Mouse (Mus musculus) kidney, postnatal 4 days (tissue): ENCODE measurements around the gene Gramd1a.

Experiments
- DNase-seq, 2 experiments: peaks; one replicate each; pipeline ENCODE4 v3.0.0; 2021; ENCODE audit warnings: mixed read lengths in 2 of 2

Gramd1a gene

DNA sequence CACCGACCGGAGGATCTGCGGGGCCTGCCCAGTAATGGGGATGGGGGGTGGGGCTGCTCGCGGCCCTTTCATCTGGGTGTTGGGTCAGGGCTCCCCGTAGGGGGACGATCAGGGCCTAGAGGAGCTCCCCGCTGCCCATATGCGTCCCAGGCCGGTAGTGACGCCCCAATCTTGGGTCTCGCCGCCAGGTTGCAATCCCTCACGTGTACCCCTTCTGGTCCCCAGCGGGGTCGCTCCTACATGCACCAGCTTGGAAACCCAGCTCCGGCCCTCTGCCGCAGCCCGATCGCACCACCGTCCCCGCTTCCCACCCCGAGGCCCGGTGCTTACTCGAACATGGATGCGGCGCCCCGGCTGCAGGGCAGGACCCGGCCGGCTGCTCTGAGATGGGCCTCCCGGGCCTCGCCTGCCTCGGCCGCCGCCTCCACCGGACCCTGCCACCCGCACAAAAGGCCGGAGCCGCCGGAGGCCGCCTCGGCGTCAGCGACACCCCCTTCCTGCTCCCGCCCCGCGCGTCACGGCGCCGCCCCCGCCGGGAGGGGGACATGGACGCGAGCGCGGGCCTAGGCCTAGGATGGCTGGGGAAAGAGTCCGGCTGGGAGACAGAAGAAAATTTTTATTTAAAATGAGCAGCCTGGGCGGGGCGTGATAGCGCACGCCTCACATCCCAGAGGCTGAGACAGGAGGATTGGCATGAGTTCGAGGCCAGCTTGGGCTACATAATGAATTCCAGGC lies 5.0 kb downstream of the Gramd1a start:
- DNase-seq = peak; percentile 91 to 95

DNA sequence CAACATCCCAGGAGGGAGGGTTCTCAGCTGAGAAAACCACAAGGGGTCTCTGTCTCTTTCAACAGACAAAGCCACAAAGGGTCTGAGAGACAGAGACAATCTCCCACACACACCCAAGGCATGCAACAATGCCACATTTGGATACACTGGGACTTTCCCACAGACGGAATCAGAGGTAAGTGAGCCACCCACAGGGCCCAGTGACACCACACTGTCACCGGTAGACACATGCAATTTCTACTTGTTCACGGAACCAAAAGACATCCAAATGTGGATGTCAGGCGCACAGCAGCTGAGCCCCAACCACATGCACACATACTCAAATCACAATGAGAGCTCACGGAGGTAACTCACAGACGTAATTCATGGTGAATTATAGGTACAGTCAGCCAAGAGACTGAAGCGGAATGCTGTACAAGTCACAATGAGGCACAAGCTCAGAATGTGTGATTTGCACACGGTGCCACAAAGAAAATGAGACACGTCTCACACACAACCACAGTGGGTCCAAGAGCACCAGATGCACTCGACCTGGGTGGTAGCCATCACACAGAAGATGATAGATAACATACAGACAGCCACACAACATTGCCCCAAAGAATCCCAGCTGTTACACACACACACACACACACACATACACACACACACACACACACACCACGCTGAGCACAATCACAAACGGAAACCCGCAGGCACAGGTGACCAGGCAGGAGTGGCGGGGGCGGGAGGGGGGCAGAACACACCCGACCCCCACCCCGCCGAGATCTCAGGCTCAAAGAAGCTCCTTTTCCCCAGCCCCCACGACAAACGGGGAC lies 5.7 kb downstream of the Gramd1a start:
- DNase-seq = peak in 1 of 2 experiments; percentile 30

DNA sequence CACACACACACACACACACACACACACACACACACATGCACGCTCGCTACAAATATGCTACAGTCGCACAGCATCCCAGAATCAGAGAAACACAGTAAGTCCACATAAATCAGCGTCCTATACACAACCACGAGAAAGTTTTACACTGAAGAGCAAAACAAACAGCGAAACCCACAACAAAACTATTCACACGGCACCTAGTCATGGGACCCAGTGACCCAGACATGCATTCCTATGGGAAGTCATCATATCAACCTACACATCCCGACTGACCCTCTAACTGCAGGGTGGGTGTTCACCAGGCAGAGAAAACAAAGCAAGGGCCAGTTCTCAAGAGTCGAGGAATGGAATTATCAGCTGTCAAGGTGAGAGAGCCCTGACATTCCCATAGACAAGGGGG lies 6.4 kb downstream of the Gramd1a start:
- DNase-seq = no peak

DNA sequence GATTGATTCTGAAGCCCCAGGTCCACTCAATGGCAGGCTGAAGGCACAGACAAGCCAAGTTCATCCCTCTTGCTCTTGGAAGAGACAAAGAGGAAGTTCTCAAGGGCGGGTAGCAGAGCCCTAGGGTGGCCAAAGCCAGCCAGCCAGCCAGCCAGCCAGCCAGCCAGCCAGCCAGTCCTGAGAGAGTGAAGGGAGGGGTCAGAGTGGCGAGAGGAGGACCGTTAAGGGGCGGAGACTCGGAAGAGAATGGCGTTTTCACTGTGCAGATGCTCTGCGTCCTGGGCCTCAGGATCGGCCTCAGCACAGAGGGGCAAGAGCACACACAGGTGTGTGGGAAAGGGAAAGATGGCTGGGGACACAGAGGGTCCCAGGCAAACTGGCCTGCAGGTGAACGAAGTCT lies 6.9 kb downstream of the Gramd1a start:
- DNase-seq = peak; percentile 55 to 67

DNA sequence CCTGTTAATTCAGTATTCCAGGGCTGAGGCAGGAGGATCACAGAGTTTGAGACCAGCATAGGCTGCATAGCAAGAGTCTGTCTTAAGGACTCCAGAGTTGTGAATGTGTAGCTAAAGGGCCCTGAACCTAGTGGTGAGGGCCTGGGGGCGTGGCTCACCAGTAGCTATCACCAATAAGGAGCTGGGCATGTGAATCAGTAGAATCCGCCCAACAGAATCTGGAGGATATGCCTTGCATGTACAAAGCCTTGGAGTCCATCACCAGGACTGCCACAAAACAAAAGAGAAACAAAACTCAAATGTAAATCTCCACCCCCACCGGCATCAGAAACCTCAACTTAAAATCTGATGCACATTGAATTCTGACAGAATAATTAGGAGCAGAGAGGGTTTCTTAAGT lies 7.6 kb downstream of the Gramd1a start:
- no peak for DNase-seq

DNA sequence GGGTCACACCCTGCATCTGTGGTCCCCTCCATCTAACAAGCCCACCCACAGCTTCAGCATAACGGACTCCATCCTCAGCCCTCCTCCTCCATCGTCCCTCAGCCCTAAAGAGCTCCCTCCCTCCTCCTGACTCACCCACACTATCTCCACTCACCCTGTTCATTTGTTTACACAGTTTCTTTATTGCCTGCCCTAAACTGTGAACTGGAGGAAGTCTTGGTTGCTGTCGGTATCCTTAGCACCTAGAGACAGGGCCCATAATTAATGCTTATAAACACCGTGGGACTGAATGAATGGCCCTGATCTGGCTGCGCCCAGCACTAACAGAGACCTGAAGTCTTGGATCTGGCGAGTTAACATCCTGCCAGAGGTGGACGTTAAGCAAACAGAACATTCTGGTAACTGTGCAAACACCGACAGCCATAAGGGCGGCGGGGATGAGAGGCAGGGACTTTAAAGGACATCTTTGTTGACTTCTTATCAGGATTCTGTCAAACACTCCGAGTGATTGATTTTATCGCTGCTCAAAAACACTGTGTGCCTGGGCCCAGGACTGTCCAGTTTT lies 10.0 kb downstream of the Gramd1a start:
- DNase-seq = no peak

DNA sequence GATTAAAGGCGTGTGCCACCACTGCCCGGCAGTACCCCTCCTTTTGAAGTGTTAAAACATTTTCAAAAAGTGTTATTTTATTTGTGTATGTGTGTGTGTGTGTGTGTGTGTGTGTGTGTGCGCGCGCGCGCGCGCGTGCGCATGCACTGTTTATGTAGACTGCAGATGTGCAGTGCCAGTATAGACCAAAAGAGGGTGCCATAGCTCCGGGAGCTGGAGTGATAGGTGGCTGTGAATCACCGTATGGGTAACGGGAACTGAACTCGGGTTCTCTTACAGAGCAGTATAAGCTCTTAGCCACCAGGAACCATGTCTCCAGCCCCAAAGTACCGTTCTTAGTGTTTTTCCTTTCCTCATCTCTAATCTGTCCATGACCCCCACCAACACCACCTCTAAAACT lies 10.8 kb downstream of the Gramd1a start:
- no peak for DNase-seq

DNA sequence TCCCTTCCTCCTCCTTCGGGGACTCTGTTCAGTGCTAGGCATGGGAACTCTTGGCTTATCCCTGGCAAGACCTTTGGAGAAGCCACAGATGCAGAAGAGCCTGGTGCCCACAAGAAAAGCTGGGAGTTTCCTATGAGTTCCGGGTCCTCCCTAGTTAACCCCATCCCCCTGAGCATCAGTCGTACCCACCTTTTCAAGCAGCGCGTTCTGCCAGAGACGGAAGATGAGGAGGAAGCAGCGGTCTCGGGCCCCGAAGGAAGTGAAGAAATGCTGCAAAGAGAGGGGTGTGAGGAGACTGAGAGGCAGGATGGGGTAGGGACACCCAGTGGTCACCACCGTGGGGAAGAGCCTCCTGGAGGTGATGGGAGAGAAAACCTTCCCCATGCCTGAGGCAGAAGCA lies 14.8 kb downstream of the Gramd1a start:
- DNase-seq = no peak

DNA sequence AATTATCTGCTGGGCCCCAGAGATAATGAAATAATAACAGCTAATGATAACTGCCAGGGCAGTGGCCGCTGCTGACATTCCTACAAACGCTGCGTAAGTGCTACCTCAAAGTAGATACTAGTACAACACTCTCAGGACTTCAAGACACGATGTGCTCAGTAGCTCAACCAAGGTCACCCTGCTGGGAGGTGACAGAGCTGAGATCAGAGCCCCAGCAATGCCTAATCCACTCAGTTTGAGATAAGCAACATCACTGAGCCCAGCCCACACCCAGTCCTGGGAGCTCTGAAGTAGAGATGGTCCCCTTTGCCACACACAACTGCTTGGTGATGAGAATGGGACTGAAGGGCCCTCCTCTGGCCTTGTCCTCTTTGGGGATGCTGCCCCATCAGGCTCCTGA lies 15.4 kb downstream of the Gramd1a start:
- no peak for DNase-seq

DNA sequence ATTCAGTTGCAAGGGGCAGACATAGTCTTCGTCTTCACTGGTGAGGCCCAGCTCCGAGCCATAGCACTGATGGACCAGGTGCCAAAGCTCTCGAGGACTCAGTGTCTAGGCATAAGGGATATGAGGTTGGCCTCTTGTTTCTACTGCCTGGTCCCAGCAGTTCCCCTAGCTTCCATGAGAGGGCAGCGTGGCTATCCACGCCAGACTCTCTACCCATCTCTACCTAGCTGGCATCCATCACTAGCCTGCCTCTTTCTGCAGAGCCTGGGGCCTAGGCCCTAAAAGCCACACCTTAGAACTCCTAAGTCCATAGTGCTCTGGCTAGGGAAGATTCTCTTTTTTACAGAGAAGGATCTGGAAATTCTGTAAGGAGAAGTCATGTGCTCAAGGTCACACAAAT lies 15.9 kb downstream of the Gramd1a start:
- DNase-seq = peak; percentile 79 to 81

DNA sequence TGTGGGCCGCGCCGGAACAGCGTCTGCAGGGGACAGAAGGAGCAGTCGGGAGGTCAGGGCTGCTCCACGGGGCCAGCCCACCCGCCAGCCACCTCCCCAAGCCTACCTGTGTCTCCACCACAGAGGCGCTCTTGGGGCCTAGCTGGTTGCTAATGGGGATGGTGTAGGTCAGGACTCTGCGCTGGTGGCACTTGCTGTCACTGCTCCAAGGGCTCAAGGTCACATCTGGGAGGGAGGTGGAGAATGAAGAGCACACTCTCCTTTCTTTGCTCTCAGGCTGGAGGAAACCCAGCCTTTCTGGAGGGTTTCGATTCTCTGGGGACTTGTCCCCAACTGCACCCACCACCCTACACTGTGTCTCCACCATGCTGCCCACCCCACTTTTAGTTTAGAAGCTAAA lies 20.0 kb downstream of the Gramd1a start:
- DNase-seq = no peak

DNA sequence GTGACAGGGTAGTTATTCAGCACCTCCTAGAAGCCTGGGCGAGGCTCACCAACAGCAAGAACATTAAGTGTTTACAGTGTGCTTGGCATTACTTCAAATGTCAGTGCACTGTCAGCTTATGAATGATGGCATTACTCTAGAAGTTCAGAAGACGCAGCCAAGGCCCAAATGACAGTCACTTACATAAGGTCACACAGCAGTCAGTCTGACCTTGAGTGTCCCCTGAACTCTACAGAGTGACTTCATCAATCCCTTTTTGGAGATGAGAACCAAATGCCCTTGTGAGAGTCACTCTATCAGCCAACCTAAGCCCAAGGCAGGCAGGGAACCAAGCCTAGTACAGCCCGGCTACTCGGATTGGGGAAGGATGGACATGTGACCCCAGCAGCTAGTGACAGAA lies 23.8 kb downstream of the Gramd1a start:
- no peak for DNase-seq

DNA sequence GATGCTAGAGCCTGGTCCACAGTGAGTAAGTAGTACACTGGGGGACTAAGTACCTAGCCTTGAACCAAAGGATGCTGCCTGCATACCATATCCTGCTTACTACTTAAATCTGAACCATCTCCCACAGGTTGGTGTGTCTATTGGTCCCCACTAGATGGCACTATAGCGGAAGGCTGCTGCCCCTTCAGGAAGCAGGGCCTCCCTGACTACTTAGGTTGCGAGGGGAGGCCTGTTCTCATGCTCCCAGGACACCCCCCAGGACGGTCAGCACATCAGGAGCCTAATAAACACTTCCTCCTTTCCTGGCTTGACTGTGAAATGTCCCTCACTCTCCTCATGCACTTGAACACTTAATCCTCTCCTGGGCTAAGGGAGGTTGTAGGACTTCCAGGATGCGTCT lies 24.9 kb downstream of the Gramd1a start:
- peak; percentile 58 to 73 for DNase-seq

DNA sequence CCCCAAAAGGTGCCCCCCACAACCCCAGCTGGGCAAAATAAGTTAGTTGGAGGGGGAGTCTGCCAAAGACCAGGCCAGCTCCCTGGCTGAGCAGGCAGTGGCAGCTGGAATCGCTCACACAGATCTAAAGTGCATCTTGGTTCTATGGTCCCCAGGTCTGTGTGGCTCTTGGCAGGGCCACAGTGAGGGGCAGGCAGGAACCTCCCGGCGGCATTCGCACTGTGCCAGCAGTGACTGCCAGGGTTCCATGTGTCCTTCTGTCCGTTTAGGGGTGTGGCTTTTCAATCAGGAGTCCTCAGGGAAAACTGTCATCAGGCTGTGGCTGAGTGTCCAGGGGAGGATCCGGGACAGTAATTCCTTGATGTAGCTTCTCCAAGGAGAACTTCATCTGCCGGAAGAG lies 25.5 kb downstream of the Gramd1a start:
- DNase-seq = no peak

DNA sequence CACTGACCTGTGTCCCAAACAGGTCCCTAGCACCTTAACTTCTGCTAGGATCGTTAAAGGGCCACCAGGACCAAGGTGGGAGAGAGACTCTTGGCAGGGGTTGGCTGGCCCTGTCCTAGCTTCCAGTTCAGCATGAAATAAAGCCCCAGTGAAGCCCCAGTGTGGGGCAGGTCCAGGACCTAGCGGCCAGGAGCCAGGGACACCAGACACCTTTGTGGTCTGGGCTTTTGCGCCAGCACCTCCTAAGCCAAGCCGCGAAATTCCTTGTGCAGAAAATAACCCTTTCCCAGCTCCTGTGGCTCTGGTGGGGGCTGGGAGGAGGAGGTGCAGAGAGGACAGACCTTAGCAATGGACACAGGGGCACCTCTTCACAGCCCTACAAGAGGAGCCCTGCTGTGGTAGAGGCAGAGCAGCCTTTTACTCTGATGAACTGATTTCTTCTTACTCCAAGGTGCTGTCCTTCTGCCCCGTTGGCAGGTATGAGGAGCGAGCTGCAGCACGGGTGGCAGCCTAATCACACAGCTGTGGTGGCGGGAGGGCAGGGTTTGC lies 27.5 kb downstream of the Gramd1a start:
- no peak for DNase-seq

DNA sequence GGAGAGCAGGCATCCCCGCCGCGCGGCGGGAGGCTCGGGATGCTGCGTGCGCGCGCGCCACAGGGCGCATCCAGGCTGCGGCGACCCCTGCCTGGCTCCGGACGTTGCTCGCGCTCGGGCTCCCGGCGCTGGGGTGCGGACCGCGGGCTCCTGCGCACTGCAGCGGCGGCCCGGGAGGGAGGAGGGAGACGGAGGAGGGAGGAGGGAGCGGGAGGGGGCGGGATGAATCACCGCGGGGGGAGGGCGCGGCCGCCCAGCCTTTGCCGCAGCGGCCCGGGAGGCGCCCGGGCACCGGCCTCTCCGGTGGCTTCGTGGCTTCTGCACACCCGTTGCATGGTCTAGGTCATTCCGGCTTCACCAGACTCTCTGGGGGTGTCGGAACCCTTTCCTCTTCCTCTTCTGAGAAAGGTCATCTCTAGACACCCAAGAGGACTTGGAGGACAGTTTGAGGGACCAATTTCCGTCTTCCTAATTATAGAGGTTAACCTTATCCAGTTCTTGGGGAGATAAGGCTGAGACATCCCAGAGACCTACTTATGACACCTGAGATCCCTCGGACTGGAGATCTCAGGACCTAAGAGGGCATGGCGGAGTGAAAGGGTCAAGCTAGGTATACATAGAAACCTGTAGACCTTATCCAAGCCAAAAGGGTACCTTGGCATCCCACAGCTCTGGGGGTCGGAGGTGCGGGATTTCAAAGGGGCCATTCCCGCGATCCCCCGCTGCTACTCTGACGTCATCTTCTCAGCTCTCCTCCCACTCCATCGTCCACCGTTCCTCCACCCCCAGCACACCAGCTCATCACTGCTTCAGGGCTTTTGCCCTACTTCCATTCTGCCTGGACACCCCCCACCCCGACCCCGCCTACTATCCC lies 28.6 kb downstream of the Gramd1a start, which contains the start of gene Scn1b:
Scn1b (minus strand) TSS at position 153 of the 874 bp plus-strand sequence.
- DNase-seq = peak; percentile 65 to 73

DNA sequence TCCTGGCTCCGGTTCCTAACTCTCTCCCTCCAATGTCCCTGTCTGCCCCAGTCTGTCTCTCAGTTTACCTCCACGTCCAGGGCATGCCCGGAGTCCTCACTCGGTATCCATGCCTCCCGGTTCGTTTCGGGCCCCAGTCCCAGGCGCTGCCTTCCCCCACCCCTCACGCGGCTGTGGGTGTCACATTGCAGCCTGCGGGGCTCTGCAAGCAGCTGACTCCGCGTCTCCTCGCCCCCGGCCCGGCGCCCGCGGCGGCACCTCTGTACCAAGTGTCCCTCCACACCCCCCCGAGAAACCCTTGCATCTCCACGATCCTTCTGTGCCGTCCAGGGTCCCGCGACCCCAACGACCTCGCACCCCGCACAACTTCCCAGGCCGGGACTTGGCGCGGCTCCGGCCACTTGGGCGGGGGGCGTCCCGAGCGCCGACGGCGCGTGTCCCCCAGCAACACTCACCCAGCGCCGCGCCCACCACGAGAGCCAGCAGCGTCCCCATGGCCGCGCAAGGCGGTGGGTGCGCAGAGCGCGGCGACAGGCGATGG lies 29.4 kb downstream of the Gramd1a start:
- no peak for DNase-seq

DNA sequence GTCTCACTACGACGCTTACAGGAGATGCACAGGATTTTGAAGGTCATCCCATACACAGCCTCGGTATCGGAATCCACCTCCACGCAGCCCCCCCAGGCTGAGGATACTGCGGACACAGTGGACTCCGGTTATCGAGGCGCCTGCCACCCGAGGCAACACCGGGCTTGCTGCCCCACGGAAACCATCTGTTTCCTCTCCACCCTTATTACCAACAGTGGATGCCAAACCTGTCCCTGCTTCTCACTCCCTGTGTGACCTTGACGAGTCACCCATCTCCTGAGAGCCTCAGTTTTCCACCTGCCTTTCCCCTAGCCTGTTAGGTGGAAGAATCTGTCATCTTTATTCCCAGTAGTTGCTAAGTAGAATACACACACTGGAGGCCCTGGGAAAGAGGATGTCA lies 30.6 kb downstream of the Gramd1a start:
- DNase-seq = no peak

DNA sequence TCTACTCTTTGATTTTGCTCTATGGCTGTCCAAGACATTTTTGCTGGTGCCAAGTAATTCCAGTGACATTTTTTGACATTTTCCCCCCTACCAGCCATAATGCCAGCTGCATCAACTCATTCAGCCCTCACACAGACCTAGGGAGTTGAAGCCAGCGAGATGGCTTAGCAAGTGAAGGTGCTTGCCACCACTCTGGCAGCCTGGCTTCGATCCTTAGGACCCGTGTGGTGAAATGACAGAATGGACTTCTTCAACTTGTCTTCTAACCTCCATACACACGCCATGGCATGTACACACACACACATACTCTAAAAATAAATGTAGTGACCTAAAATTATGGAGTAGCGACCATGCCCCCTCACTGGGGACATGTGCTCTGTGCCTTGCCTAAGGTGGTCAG lies 31.3 kb downstream of the Gramd1a start:
- no peak for DNase-seq

DNA sequence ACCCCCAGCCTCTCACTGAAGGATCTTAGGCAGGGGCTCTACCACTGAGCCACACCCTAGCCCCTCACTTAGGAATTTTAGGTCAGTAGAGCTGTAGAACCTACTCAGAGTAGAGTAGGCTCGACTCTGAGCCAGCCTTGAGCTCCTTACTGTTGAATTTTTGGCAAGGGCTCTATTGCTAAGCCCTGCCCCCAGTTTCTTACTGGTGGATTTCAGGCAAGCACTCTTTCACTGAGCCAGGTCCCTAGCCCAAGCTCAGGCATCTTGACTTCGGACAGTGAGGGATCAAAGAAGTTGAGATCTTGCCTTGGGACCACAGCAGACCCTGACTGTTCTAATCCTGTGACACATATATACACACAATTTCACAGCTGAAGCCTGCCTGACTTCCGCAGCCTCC lies 32.0 kb downstream of the Gramd1a start:
- DNase-seq = no peak

DNA sequence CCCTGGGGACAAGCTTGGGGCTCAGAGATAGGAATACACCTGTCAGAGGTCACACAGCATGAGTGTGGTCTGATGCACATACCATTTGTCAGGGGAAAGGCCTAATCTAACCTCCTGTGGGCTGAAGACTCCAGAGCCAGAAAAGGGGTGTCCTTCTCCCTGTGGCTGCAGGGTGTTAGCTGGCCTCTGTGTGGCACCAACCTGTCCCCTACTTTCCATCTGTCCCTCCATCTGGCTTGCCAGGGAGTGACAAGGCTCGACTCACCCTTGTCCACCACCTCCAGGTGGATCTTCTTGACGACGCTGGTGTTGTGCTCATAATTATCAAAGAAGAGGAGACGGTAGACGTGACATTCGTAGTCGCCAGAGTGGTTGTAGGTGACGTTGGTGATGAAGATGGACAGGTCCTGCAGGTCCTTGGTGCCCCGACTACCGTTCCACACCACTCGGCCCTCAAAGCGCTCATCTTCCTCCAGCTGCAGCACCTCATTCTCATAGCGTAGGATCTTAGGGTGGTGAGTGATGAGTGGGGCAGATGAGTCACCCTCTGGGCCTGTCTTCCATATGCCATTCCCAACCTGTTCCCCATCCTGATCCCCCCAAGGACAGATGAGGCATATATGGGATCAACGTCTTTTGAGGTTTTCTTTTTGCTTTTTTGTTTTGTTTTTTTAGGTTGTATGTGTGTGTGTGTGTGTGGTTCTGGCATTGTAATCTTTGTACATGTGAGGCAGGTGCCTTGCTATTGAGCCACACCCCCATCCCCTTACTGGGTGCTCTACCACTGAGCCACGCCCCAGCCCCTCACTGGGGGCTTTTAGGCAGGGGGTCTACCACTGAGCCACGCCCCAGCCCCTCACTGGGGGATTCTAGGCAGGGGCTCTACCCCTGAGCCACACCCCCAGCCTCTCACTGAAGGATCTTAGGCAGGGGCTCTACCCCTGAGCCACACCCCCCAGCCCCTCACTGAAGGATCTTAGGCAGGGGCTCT lies 32.8 kb downstream of the Gramd1a start:
- DNase-seq = no peak
